Mouse (Mus musculus): ENCODE data around the gene Slc41a1.

- TF ChIP-seq MEF2A (IDR thresholded peaks at IDR 0.05; ENCODE audit: borderline replicate concordance, low read depth, low read length) (no peak), ZMIZ1 (IDR thresholded peaks at IDR 0.05; ENCODE audit: low read depth, low read length) (no peak), CTCF (conservative IDR thresholded peaks at IDR 0.05 in 1 of 2, IDR thresholded peaks at IDR 0.05 in 1 of 2; ENCODE audit: low read depth in 2 of 2, low read length in 2 of 2) (no peak), CHD2 (IDR thresholded peaks at IDR 0.05; ENCODE audit: low read length) (no peak), POLR2A (IDR thresholded peaks at IDR 0.05; ENCODE audit: low read depth, low read length) (no peak), E2F4 (IDR thresholded peaks at IDR 0.05; ENCODE audit: insufficient replicate concordance, low read depth, low read length) (no peak), ZKSCAN1 (IDR thresholded peaks at IDR 0.05; ENCODE audit: borderline replicate concordance, low read depth, low read length) (no peak), MXI1 (IDR thresholded peaks at IDR 0.05; ENCODE audit: low read depth, low read length) (0 out of 2 replicates have a peak, but pooled peaks have one; percentile 6), MAZ (IDR thresholded peaks at IDR 0.05; ENCODE audit: low read depth, low read length) (no peak), MAX (IDR thresholded peaks at IDR 0.05; ENCODE audit: low read length) (no peak), RAD21 (IDR thresholded peaks at IDR 0.05; ENCODE audit: low read depth, low read length) (no peak), ZNF384 (IDR thresholded peaks at IDR 0.05; ENCODE audit: low read depth, low read length) (no peak), SIN3A (IDR thresholded peaks at IDR 0.05; ENCODE audit: low read length) (0 out of 2 replicates have a peak, but pooled peaks have one; percentile 19)
Observed at GRCm38 (mm10) chr1:131823563-131823962, 3.7 kb upstream of the Slc41a1 start.

Measured in CH12.LX (cell line).